Mouse (Mus musculus) inflammation-experienced regulatory T-cells, adult 6 months (primary cell): ENCODE measurements around the gene Olfr141. TPM values are rescaled to one million over a fixed set of nuclear protein-coding genes. Genes with fewer than 3 reads are reported as not detected.

Source experiments
- ATAC-seq: one replicate; pipeline ENCODE4 v1.8.0; 2017
- polyA plus RNA-seq, 3 experiments: library from polyadenylated mRNA; unstranded; fragments of 100-300 nt; shearing (Covaris generic); gene quantifications; one replicate each; pipeline ENCODE4 v1.2.1; 2017

Olfr141 gene
- polyA plus RNA-seq: not detected

- ATAC-seq: no peak
Measured at GRCm38 (mm10) chr2:86809918-86810317, at the start of gene Olfr141. Olfr141 (minus strand) TSS chr2:86810018.

- ATAC-seq: no peak
Measured at GRCm38 (mm10) chr2:86851596-86851995, 41.8 kb upstream of the Olfr141 start, which contains the start of gene Olfr1095. Olfr1095 (minus strand) TSS chr2:86851696.

- no peak for ATAC-seq
Measured at GRCm38 (mm10) chr2:86824363-86824762, 14.5 kb upstream of the Olfr141 start, which contains the start of gene Olfr1094. Olfr1094 (plus strand) TSS chr2:86824663.

- ATAC-seq: no peak
Measured at GRCm38 (mm10) chr2:86782179-86782578, 27.6 kb downstream of the Olfr141 start, which contains the start of gene Olfr1093. Olfr1093 (plus strand) TSS chr2:86782479.

GRCm38 (mm10) chr2:86761050-86761449 is 48.8 kb downstream of the Olfr141 start:
- no peak for ATAC-seq

- ATAC-seq: no peak
Measured at GRCm38 (mm10) chr2:86758893-86759292, 50.9 kb downstream of the Olfr141 start, which contains the start of gene Olfr1090. Olfr1090 (minus strand) TSS chr2:86758993.

Other genes starting within 250 kb of the Olfr141 start
- gene Olfr1082, start 211.1 kb downstream of the Olfr141 start, polyA plus RNA-seq: not detected
- gene Olfr1084, start 170.3 kb downstream of the Olfr141 start, polyA plus RNA-seq: not detected
- not detected for gene Olfr1085, start 148.0 kb downstream of the Olfr141 start, polyA plus RNA-seq
- not detected for gene Olfr1086, start 129.9 kb downstream of the Olfr141 start, polyA plus RNA-seq
- not detected for gene Olfr1087, start 111.6 kb downstream of the Olfr141 start, polyA plus RNA-seq
- gene Olfr1089, start 76.3 kb downstream of the Olfr141 start, polyA plus RNA-seq: not detected
- gene Olfr1090, start 51.0 kb downstream of the Olfr141 start, polyA plus RNA-seq: not detected
- gene Olfr1093, start 27.5 kb downstream of the Olfr141 start, polyA plus RNA-seq: not detected
- not detected for gene Olfr1094, start 14.6 kb upstream of the Olfr141 start, polyA plus RNA-seq
- gene Olfr1095, start 41.7 kb upstream of the Olfr141 start, polyA plus RNA-seq: not detected
- gene Gm13723, start 64.8 kb upstream of the Olfr141 start, polyA plus RNA-seq: not detected
- not detected for gene Olfr1097, start 82.2 kb upstream of the Olfr141 start, polyA plus RNA-seq
- gene Olfr1098, start 114.5 kb upstream of the Olfr141 start, polyA plus RNA-seq: not detected
- not detected for gene Olfr1099, start 150.7 kb upstream of the Olfr141 start, polyA plus RNA-seq
- gene Olfr1100, start 169.9 kb upstream of the Olfr141 start, polyA plus RNA-seq: not detected
- not detected for gene Olfr1101, start 181.2 kb upstream of the Olfr141 start, polyA plus RNA-seq
- gene Olfr1102, start 188.4 kb upstream of the Olfr141 start, polyA plus RNA-seq: not detected
- not detected for gene Olfr1104, start 217.1 kb upstream of the Olfr141 start, polyA plus RNA-seq
- not detected for gene Olfr1105, start 226.5 kb upstream of the Olfr141 start, polyA plus RNA-seq
- not detected for gene Olfr1106, start 242.3 kb upstream of the Olfr141 start, polyA plus RNA-seq